Mouse (Mus musculus) bone marrow, adult 2 months (tissue): Measurements from ENCODE around the gene Fam185a.
A peak's percentile ranks its signal among the peaks of the same experiment; 100 is the strongest.

Source experiments
- CTCF ChIP-seq: fragments of 200-500 bp; IDR thresholded peaks from 2 replicates; pipeline ENCODE4 v1.5.1; 2011; ENCODE audit warnings: low read length, control low read depth; ENCODE audit not compliant: control insufficient read depth, insufficient read depth
- POLR2A ChIP-seq: fragments of 200-500 bp; IDR thresholded peaks from 2 replicates; pipeline ENCODE4 v1.6.1; 2011; ENCODE audit warnings: low read depth, mild to moderate bottlenecking, control low read depth, low read length, borderline replicate concordance; ENCODE audit not compliant: control insufficient read depth

DNA sequence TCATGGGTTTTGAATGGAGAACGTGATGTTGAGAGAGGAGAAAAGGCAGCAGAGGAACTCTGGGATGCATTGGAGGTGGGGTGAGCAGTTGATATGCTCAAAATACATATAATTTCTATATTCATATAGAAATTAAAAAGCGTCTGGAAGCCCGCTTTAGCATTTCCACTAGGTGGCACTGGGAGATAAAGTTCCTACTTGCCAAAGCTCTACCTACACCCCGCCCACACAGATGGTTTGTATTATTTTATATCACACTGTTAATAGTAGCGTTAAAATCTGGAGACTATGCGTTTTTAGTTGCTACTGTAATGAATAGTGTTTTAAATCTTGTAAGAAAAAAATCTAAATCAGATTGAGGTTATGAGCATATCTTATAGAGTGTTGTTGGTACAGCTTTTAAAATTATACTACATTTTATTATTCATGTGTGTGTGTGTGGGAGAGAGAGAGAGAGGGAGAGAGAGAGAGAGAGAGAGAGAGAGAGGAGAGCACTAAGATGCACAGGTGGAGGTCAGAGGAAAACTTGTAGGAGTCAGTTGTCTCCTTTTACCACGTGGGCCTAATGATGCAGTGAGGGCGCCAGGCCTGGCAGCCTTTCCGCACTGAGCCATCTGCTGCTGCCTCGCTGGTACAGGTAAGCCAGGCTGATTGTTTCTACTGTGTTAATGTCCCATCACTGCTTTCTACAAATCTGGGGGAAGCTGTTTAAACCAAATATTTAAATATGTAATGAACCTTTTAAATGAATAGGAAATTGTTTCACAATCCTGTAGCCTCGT is 9.6 kb downstream of the Fam185a start:
- peak; percentile 17; the same call in 1 of the 2 replicates for TF ChIP-seq CTCF
- no peak for TF ChIP-seq POLR2A
